Mouse (Mus musculus) erythroid progenitor cell, adult 5-6 weeks (primary cell): ENCODE data around the gene Stpg4. TPM values are rescaled to one million over a fixed set of nuclear protein-coding genes. Genes with fewer than 3 reads are reported as not detected.

Experiments
- ATAC-seq: replicated peaks from 2 replicates; pipeline ENCODE4 v1.8.0; 2016; ENCODE audit warnings: moderate number of reproducible peaks, mild to moderate bottlenecking, moderate TSS enrichment, inconsistent platforms; ENCODE audit not compliant: poor library complexity, low FRiP score, severe bottlenecking
- total RNA-seq, 2 experiments: library from RNA; stranded (forward) in 1 of 2; stranded (reverse) in 1 of 2; fragments of 150-400 nt in 1 of 2; fragments of 186-747, 209-891 nt in 1 of 2; gene quantifications; 2 replicates each; pipeline versions ENCODE4 v1.2.3 to v1.2.4; 2015 to 2017; ENCODE audit warnings: low replicate concordance in 2 of 2

The Stpg4 gene
- total RNA-seq, 2 experiments from 2014 or later: not detected

- ATAC-seq: no peak
These were observed 73.7 kb downstream of the Stpg4 start for GRCm38 (mm10) chr17:87353745-87354320.

GRCm38 (mm10) chr17:87352898-87353225 lies 74.7 kb downstream of the Stpg4 start:
- no peak for ATAC-seq

GRCm38 (mm10) chr17:87352106-87352897 lies 75.2 kb downstream of the Stpg4 start:
- no peak for ATAC-seq

GRCm38 (mm10) chr17:87351241-87352105 lies 76.1 kb downstream of the Stpg4 start:
- no peak for ATAC-seq

- ATAC-seq: no peak
These were observed 76.9 kb downstream of the Stpg4 start for GRCm38 (mm10) chr17:87350471-87351240.

- ATAC-seq: no peak
These were observed 78.0 kb downstream of the Stpg4 start for GRCm38 (mm10) chr17:87349575-87349974.

GRCm38 (mm10) chr17:87349069-87349468 lies 78.5 kb downstream of the Stpg4 start:
- ATAC-seq: no peak

GRCm38 (mm10) chr17:87348353-87348752 lies 79.2 kb downstream of the Stpg4 start:
- no peak for ATAC-seq

- ATAC-seq: no peak
These were observed 82.3 kb downstream of the Stpg4 start for GRCm38 (mm10) chr17:87345252-87345593.

GRCm38 (mm10) chr17:87344441-87345251 lies 82.9 kb downstream of the Stpg4 start:
- no peak for ATAC-seq

GRCm38 (mm10) chr17:87343060-87343703 lies 84.4 kb downstream of the Stpg4 start:
- ATAC-seq: no peak

Other genes with a start within 250 kb of the Stpg4 start
- gene Mcfd2, start 161.8 kb downstream of the Stpg4 start, total RNA-seq (2015; ENCODE audit: low replicate concordance): 3.8 and 7.2 TPM in 2 replicates
- 9.5 and 16.9 TPM in 2 replicates for gene Mcfd2, start 161.8 kb downstream of the Stpg4 start, total RNA-seq (2017; ENCODE audit: low replicate concordance)
- gene Ttc7, start 144.9 kb downstream of the Stpg4 start, total RNA-seq (2015; ENCODE audit: low replicate concordance): 27.0 and 35.2 TPM in 2 replicates
- gene Ttc7, start 144.9 kb downstream of the Stpg4 start, total RNA-seq (2017; ENCODE audit: low replicate concordance): 23.4 and 30.7 TPM in 2 replicates
- gene Calm2, start 19.2 kb upstream of the Stpg4 start, total RNA-seq (2015; ENCODE audit: low replicate concordance): 389 and 401 TPM in 2 replicates
- gene Calm2, start 19.2 kb upstream of the Stpg4 start, total RNA-seq (2017; ENCODE audit: low replicate concordance): 511 and 672 TPM in 2 replicates
- 5.9 TPM in 1 of 2 replicates, not detected in the other for gene Epcam, start 208.2 kb upstream of the Stpg4 start, total RNA-seq (2015; ENCODE audit: low replicate concordance)
- not detected in 2 replicates for gene Epcam, start 208.2 kb upstream of the Stpg4 start, total RNA-seq (2017; ENCODE audit: low replicate concordance)
- 15.9 and 16.3 TPM in 2 replicates for gene Msh2, start 244.6 kb upstream of the Stpg4 start, total RNA-seq (2015; ENCODE audit: low replicate concordance)
- 13.0 and 18.5 TPM in 2 replicates for gene Msh2, start 244.6 kb upstream of the Stpg4 start, total RNA-seq (2017; ENCODE audit: low replicate concordance)